Mouse (Mus musculus): Measurements from ENCODE around the gene Arhgef26. TPM values are rescaled to one million over a fixed set of nuclear protein-coding genes. Genes with fewer than 3 reads are reported as not detected.

Arhgef26 gene
- polyA plus RNA-seq (2015; fragmentation: Nextera tagmentation; extraction: Ambion mirVana) = 34.4 and 36.9 TPM in 2 replicates

GRCm38 (mm10) chr3:62338044-62338443 lies at the start of gene Arhgef26:
Gene Arhgef26 (plus strand): TSS chr3:62338344.
- Histone ChIP-seq H3K36me3 (ENCODE audit: insufficient read depth, low read length) (no peaks in the 10 kb centered on the region), H3K4me3 (ENCODE audit: low read depth, low read length) (peak within 1 kb of the TSS; percentile 81), H3K4me2 (replicated peaks; ENCODE audit: low read depth, low read length) (peak within 1 kb of the TSS; percentile 79), H3K4me1 (ENCODE audit: insufficient read depth, low read depth, low read length) (peaks cover 6% of the 10 kb centered on the region; the same call in 1 of the 2 replicates), H3K9me3 (ENCODE audit: low read length) (no peaks in the 10 kb centered on the region), H3K9ac (replicated peaks; ENCODE audit: low read depth) (peak within 1 kb of the TSS; percentile 79), H3K27ac (ENCODE audit: low read length) (peak within 1 kb of the TSS; percentile 90), H3K27me3 (replicated peaks; ENCODE audit: insufficient read depth, low read length) (no peaks in the 10 kb centered on the region)
- WGBS = 86% methylated on average over 3 of the region's 3 CpGs
- ATAC-seq (no peak), DNase-seq (ENCODE audit: low spot score) (no peak)
- TF ChIP-seq CTCF (IDR thresholded peaks at IDR 0.05) (no peak), EP300 (IDR thresholded peaks at IDR 0.05) (no peak)

- H3K27me3 ChIP-seq (replicated peaks; ENCODE audit: insufficient read depth, low read length) = no peaks in the 10 kb centered on the region
- no peaks in the 10 kb centered on the region for H3K36me3 ChIP-seq (ENCODE audit: insufficient read depth, low read length)
- H3K27ac ChIP-seq (ENCODE audit: low read length) = no peak overlapping the region
- H3K4me1 ChIP-seq (ENCODE audit: insufficient read depth, low read depth, low read length) = no peaks in the 10 kb centered on the region
- 84% methylated on average over 3 of the region's 3 CpGs for WGBS
- no peak overlapping the region for H3K4me2 ChIP-seq (replicated peaks; ENCODE audit: low read depth, low read length)
- DNase-seq (ENCODE audit: low spot score) (no peak), ATAC-seq (no peak)
- no peaks in the 10 kb centered on the region for H3K9me3 ChIP-seq (ENCODE audit: low read length)
- no peak overlapping the region for H3K4me3 ChIP-seq (ENCODE audit: low read depth, low read length)
- TF ChIP-seq EP300 (IDR thresholded peaks at IDR 0.05) = no peak
- TF ChIP-seq CTCF (IDR thresholded peaks at IDR 0.05) = no peak
- H3K9ac ChIP-seq (replicated peaks; ENCODE audit: low read depth) = no peak overlapping the region
Observed at GRCm38 (mm10) chr3:62310493-62310892, 27.7 kb upstream of the Arhgef26 start.

DNA sequence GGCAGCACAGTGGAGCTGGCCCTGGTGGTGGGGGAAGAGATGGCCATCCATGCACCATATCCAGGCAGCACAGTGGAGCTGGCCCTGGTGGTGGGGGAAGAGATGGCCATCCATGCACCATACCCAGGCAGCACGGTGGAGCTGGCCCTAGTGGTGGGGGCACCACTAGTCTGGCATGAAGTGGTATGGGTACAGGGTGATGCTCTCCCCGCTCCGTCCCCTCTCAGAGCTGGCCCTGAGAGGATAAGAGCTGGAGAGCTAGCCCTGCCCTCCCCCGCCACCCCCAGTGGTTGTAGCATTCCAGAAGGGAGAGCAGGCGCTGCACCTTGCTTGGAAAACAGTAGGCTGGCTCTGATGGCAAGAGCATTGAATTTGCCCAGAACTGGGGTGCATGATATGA lies 26.9 kb upstream of the Arhgef26 start:
- DNase-seq (ENCODE audit: low spot score) = no peak
- no peaks in the 10 kb centered on the region for H3K4me1 ChIP-seq (ENCODE audit: insufficient read depth, low read depth, low read length)
- no peak for ATAC-seq
- H3K4me3 ChIP-seq (ENCODE audit: low read depth, low read length) = no peak overlapping the region
- no peaks in the 10 kb centered on the region for H3K27me3 ChIP-seq (replicated peaks; ENCODE audit: insufficient read depth, low read length)
- WGBS = 88% methylated on average over 4 of the region's 5 CpGs
- TF ChIP-seq CTCF (IDR thresholded peaks at IDR 0.05) (no peak), EP300 (IDR thresholded peaks at IDR 0.05) (no peak)
- no peak overlapping the region for H3K27ac ChIP-seq (ENCODE audit: low read length)
- H3K9ac ChIP-seq (replicated peaks; ENCODE audit: low read depth) = no peak overlapping the region
- no peaks in the 10 kb centered on the region for H3K9me3 ChIP-seq (ENCODE audit: low read length)
- H3K4me2 ChIP-seq (replicated peaks; ENCODE audit: low read depth, low read length) = no peak overlapping the region
- no peaks in the 10 kb centered on the region for H3K36me3 ChIP-seq (ENCODE audit: insufficient read depth, low read length)

DNA sequence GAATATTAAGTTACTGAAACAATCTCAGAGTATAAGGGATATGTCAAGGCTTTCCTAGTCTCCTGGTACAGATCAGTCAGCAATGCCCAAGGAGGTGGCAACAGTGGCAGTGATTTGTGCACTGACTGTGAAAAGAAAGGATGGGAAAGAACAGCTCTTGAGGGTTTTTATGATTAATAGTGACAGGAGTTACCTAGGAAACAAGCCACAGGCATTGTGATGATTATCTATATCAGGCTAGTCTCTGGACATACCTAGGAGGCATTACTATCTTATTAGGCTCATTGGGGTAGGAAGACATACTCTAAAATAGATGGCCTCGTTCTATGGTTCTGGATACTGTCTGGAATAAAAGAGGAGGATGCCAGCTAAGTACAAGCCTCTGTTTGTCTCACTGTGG lies 13.4 kb upstream of the Arhgef26 start:
- H3K27ac ChIP-seq (ENCODE audit: low read length) = no peak overlapping the region
- no peaks in the 10 kb centered on the region for H3K9me3 ChIP-seq (ENCODE audit: low read length)
- WGBS = 68% methylated on average over 1 of the region's 1 CpGs
- ATAC-seq (no peak), DNase-seq (ENCODE audit: low spot score) (no peak)
- H3K4me3 ChIP-seq (ENCODE audit: low read depth, low read length) = no peak overlapping the region
- no peaks in the 10 kb centered on the region for H3K36me3 ChIP-seq (ENCODE audit: insufficient read depth, low read length)
- H3K4me2 ChIP-seq (replicated peaks; ENCODE audit: low read depth, low read length) = no peak overlapping the region
- no peaks in the 10 kb centered on the region for H3K4me1 ChIP-seq (ENCODE audit: insufficient read depth, low read depth, low read length)
- no peaks in the 10 kb centered on the region for H3K27me3 ChIP-seq (replicated peaks; ENCODE audit: insufficient read depth, low read length)
- no peak overlapping the region for H3K9ac ChIP-seq (replicated peaks; ENCODE audit: low read depth)
- TF ChIP-seq CTCF (IDR thresholded peaks at IDR 0.05) (no peak), EP300 (IDR thresholded peaks at IDR 0.05) (no peak)

DNA sequence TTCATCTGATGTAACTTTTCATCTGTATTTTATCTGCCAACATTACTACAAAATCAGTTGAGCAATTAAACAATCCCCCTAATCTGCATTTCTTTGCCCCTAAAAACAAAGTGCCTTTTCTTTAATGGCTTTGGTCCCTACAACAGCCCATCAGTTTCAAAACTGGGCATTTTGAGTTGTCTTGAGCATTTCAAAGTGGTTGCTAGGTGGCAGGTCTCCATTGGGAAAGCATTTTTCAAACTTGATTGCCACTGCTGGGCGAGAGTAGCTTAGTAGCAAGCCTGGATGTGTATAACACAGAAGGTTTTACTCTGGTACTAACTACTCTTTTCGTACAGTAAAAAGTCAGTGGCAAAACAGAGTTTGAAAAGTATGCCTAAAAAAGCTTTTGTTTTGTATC lies 10.2 kb upstream of the Arhgef26 start:
- Histone ChIP-seq H3K9ac (replicated peaks; ENCODE audit: low read depth) (no peak overlapping the region), H3K4me3 (ENCODE audit: low read depth, low read length) (no peak overlapping the region), H3K4me1 (ENCODE audit: insufficient read depth, low read depth, low read length) (no peaks in the 10 kb centered on the region), H3K27me3 (replicated peaks; ENCODE audit: insufficient read depth, low read length) (no peaks in the 10 kb centered on the region), H3K9me3 (ENCODE audit: low read length) (no peaks in the 10 kb centered on the region), H3K27ac (ENCODE audit: low read length) (no peak overlapping the region), H3K4me2 (replicated peaks; ENCODE audit: low read depth, low read length) (no peak overlapping the region), H3K36me3 (ENCODE audit: insufficient read depth, low read length) (no peaks in the 10 kb centered on the region)
- no peak for TF ChIP-seq CTCF (IDR thresholded peaks at IDR 0.05)
- no peak for TF ChIP-seq EP300 (IDR thresholded peaks at IDR 0.05)
- no peak for ATAC-seq
- no peak for DNase-seq (ENCODE audit: low spot score)
- WGBS = 45% methylated on average over 2 of the region's 2 CpGs

DNA sequence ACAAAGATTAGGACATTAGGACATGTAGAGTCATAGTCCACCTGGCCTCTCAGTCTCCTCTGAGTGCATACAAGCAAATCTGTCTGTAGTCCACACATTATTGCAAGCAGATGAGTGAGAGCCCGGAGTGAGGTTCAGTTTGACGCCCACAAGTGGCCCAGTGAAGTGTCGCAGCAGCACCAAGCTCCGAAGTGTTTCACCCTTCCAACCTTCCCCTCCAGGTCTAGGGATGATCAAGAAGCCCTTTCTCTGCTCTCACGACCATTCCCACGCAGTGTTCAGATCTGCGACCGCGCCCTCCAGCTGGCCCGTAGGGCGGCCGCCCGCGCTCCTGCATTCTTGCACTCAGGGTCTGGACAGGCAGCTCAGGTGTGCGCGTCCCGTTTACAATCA lies 313 bp downstream of the Arhgef26 start:
- WGBS = under 1% methylated on average over 17 of the region's 17 CpGs
- H3K9me3 ChIP-seq (ENCODE audit: low read length) = no peaks in the 10 kb centered on the region
- H3K27me3 ChIP-seq (replicated peaks; ENCODE audit: insufficient read depth, low read length) = no peaks in the 10 kb centered on the region
- H3K4me2 ChIP-seq (replicated peaks; ENCODE audit: low read depth, low read length) = peak overlapping the region; percentile 79
- H3K27ac ChIP-seq (ENCODE audit: low read length) = peak overlapping the region; percentile 90
- no peak for DNase-seq (ENCODE audit: low spot score)
- peaks cover 6% of the 10 kb centered on the region; the same call in 1 of the 2 replicates for H3K4me1 ChIP-seq (ENCODE audit: insufficient read depth, low read depth, low read length)
- peak overlapping the region; percentile 81 for H3K4me3 ChIP-seq (ENCODE audit: low read depth, low read length)
- peak; percentile 18; the same call in 1 of the 2 replicates for ATAC-seq
- H3K9ac ChIP-seq (replicated peaks; ENCODE audit: low read depth) = peak overlapping the region; percentile 79
- H3K36me3 ChIP-seq (ENCODE audit: insufficient read depth, low read length) = no peaks in the 10 kb centered on the region; the same call in 1 of the 2 replicates
- no peak for TF ChIP-seq CTCF (IDR thresholded peaks at IDR 0.05)
- TF ChIP-seq EP300 (IDR thresholded peaks at IDR 0.05) = no peak
